Mouse (Mus musculus) stomach, embryonic 14.5 days (tissue): ENCODE measurements at regions not wholly inside any gene's neighbourhood (a gene's known extent, or its start where the extent isn't known, plus 50 kb on each side); places are given as distances from the start of the nearest gene placed in this dataset.

Source experiments
- ATAC-seq: fragments of 200-750 bp; cut with Nextera tagmentation; 2 replicates; pipeline ENCODE4 v1.8.0; 2017; ENCODE audit warnings: low read depth, moderate TSS enrichment; ENCODE audit not compliant: insufficient number of reproducible peaks, insufficient read depth, low FRiP score
- H3K27ac ChIP-seq: fragments of 300-500 bp; sonication (generic); 2 replicates; pipeline ENCODE4 v1.5.1; 2014; ENCODE audit warnings: mild to moderate bottlenecking, low read length, moderate library complexity, mixed read lengths
- H3K27me3 ChIP-seq: fragments of 300-500 bp; sonication (generic); 2 replicates; pipeline ENCODE4 v1.6.1; 2014; ENCODE audit warnings: low read length, control low read depth, mixed read lengths; ENCODE audit not compliant: control insufficient read depth, insufficient read depth
- H3K36me3 ChIP-seq: fragments of 300-500 bp; sonication (generic); 2 replicates; pipeline ENCODE4 v1.6.1; 2014; ENCODE audit warnings: mild to moderate bottlenecking, control low read depth, low read length, moderate library complexity, mixed read lengths; ENCODE audit not compliant: control insufficient read depth, insufficient read depth
- H3K4me1 ChIP-seq: fragments of 300-500 bp; sonication (generic); 2 replicates; pipeline ENCODE4 v1.6.1; 2014; ENCODE audit warnings: low read length, control low read depth, mixed read lengths; ENCODE audit not compliant: control insufficient read depth, insufficient read depth
- H3K4me2 ChIP-seq: fragments of 300-500 bp; sonication (generic); replicated peaks from 2 replicates; pipeline ENCODE4 v1.6.1; 2014; ENCODE audit warnings: low read depth, low read length, control low read depth
- H3K4me3 ChIP-seq: fragments of 300-500 bp; sonication (generic); 2 replicates; pipeline ENCODE4 v1.5.1; 2014; ENCODE audit warnings: low read depth, low read length, control low read depth
- H3K9ac ChIP-seq: fragments of 300-500 bp; sonication (generic); replicated peaks from 2 replicates; pipeline ENCODE4 v1.6.1; 2014; ENCODE audit warnings: low read depth, mild to moderate bottlenecking, control low read depth, low read length, moderate library complexity, mixed read lengths
- H3K9me3 ChIP-seq: fragments of 300-500 bp; sonication (generic); 2 replicates; pipeline ENCODE4 v1.6.1; 2016; ENCODE audit warnings: low read depth, low read length, control low read depth; ENCODE audit not compliant: control insufficient read depth
- WGBS: fragments of 180-500 bp; shearing (Covaris S2); extraction: QIAGEN DNeasy Blood & Tissue Kit; methylation state at CpG from one replicate; pipeline ENCODE4 v1.1.7; 2014; 5-methylcytosine and 5-hydroxymethylcytosine counted together

DNA sequence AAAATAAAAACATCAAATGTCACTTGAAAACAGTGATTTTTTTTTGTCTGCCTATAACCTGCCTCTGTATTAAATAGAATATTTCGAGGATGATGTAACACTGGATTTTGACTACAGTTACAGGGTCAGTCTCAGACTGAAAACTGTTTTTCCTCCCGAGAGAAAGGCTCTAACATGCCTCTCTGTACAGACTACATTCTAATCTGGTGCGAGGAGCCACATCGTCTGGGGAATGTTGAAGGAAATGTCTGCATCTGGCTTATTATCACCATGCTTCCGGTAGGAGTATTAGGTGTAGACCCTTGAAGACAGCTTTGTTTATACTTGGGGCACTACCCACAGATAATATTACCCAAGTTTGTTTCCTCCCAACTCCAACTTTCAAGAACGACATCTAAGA, 210.4 kb upstream of the BC052040 start:
- H3K4me2 ChIP-seq = no peak overlapping the region
- no peaks in the 10 kb centered on the region for H3K9me3 ChIP-seq
- ATAC-seq = no peak
- H3K27me3 ChIP-seq = no peaks in the 10 kb centered on the region
- no peaks in the 10 kb centered on the region for H3K36me3 ChIP-seq
- no peak overlapping the region for H3K9ac ChIP-seq
- no peak overlapping the region for H3K27ac ChIP-seq
- H3K4me1 ChIP-seq = no peaks in the 10 kb centered on the region
- 44% methylated on average over 6 of the region's 6 CpGs for WGBS
- no peak overlapping the region for H3K4me3 ChIP-seq

DNA sequence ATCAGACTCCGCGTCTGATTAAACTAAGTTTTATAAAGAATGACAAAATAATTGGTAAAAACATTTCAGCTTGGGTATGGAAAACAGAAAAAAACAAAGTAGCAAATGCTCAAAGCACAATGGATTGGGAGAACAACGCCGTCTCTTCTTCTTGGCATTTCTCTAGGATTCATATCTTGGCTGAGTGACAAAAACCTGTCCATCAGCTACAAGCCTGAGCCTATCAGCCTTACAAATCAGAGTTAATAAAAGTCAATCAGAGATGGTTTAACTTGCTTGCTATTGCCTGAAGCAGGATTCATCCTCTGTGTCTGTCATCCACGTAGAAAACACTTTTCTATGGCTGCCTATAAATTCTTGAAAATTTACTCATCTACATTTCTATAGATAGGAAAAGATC, 206.2 kb upstream of the BC052040 start:
- H3K4me1 ChIP-seq = no peaks in the 10 kb centered on the region
- H3K36me3 ChIP-seq = no peaks in the 10 kb centered on the region
- no peaks in the 10 kb centered on the region for H3K9me3 ChIP-seq
- no peak overlapping the region for H3K4me2 ChIP-seq
- no peak overlapping the region for H3K4me3 ChIP-seq
- H3K27me3 ChIP-seq = no peaks in the 10 kb centered on the region
- no peak overlapping the region for H3K27ac ChIP-seq
- H3K9ac ChIP-seq = no peak overlapping the region
- 88% methylated on average over 5 of the region's 5 CpGs for WGBS
- ATAC-seq = no peak

DNA sequence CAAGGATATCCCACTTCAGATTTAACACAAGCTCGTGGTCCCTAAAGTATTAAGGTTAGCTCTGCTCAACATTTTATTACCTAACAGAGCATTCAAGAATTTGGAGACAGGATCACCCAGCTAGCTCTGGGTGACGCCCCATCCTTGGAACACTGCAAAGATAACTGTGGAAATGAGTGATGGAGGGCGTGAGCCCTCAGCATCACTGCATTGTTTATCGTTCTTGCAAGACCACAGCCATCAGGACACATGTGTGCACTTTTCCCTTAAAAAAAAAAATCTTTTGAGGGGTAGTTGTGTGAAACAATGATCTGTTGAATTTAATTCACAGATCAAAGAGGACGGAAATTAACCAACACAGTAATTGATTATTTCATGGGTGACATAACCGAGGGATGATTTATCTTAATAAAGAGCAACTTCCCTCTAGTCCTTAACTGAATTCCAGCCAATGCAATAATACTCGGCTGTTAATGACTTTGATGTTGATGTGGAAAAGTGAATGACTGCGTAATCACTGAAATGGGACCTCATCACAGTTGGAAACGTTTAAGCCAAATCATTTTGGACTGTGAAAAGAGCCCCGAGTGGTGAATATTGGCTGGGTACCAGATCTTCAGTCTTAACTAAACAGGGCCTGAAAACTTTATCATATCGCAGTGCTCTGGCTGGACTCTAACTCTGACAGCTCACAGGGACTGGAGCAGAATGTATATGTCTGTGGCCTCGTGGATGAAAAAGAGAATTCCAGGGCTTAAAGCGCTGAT, 196.9 kb upstream of the BC052040 start:
- no peak overlapping the region for H3K4me3 ChIP-seq
- H3K36me3 ChIP-seq = no peaks in the 10 kb centered on the region
- H3K9me3 ChIP-seq = no peaks in the 10 kb centered on the region
- peak overlapping the region; percentile 6; the same call in 1 of the 2 replicates for H3K4me2 ChIP-seq
- peaks cover 12% of the 10 kb centered on the region; the same call in 1 of the 2 replicates for H3K4me1 ChIP-seq
- 32% methylated on average over 13 of the region's 13 CpGs for whole genome bisulfite sequencing
- no peaks in the 10 kb centered on the region for H3K27me3 ChIP-seq
- peak; percentile 71; the same call in 1 of the 2 replicates for ATAC-seq
- H3K9ac ChIP-seq = no peak overlapping the region
- peak overlapping the region; percentile 13; the same call in 1 of the 2 replicates for H3K27ac ChIP-seq

DNA sequence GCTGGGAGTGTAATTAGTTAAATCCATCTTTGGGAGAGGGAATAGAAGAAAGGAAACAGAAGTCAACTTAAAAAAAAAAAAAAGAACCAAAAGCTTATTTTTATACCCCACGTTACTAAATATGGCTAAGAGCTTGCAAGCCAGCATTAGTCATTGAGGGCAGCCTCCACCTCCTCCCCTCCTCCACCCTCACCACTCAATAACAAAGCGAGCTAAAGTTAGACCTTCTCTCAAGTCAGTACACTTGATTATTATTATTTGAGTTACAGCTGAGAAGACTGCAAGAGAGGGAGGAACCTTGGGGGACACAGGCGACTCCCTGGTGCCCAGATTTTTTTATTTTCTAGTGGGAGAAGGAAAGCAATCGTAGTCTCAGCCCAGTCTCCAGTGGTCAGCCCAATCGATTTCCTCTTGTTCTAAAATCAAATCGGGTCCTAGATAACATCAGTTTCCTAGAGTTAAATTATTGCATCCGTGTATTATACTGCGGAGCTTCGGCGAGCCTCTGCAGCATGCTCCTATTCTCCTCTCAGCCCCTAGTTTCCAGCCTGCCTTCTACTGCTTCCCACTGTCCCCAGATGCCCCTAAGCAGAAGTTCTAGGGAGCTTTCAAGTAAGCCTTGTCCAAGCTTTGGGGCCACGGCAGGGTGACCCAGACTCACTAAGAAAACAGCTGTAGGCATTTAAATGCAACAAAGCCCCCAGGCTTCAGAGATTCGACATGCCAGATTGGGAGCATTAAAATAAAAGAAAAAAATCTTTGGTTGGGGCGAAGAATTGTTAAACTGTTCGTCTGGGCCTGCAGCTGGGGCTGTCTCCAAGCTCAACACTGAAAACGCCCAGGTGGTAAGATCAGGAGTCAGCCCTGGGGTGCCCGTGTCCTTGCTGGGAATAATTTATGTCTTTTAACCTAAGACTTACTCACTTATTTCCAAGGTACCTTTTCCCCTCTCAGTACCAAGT, 196.0 kb upstream of the BC052040 start:
- Histone ChIP-seq H3K4me2 (peak overlapping the region; percentile 6; the same call in 1 of the 2 replicates), H3K9ac (no peak overlapping the region), H3K27ac (peak overlapping the region; percentile 86), H3K4me1 (peaks cover 12% of the 10 kb centered on the region; the same call in 1 of the 2 replicates), H3K9me3 (no peaks in the 10 kb centered on the region), H3K27me3 (no peaks in the 10 kb centered on the region), H3K4me3 (no peak overlapping the region), H3K36me3 (no peaks in the 10 kb centered on the region)
- ATAC-seq = peak; percentile 50; the same call in 1 of the 2 replicates
- 26% methylated on average over 16 of the region's 16 CpGs for WGBS

DNA sequence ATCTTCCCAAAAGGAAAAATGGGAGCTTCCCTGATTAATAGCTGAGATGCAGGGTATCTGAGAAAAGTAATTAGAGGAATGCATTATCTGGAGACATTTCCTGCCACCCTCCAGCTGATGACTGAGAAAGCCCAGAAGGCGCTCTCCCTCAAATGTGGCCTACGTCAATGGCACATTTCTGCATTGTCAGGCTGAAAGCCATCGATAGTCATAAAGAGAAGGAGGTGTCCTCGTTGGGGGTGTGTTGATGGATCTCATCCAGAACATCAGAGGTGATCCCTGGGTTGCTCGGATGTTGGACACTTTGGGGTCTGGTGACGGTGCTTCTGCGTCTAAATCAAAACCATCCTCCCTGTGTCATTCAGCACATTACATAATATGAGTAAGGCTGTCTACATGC, 189.9 kb upstream of the BC052040 start:
- WGBS = 75% methylated on average over 7 of the region's 7 CpGs
- no peak for ATAC-seq
- H3K36me3 ChIP-seq = no peaks in the 10 kb centered on the region
- H3K4me3 ChIP-seq = no peak overlapping the region
- H3K9me3 ChIP-seq = no peaks in the 10 kb centered on the region
- no peak overlapping the region for H3K27ac ChIP-seq
- H3K27me3 ChIP-seq = no peaks in the 10 kb centered on the region
- no peaks in the 10 kb centered on the region for H3K4me1 ChIP-seq
- no peak overlapping the region for H3K9ac ChIP-seq
- no peak overlapping the region for H3K4me2 ChIP-seq

DNA sequence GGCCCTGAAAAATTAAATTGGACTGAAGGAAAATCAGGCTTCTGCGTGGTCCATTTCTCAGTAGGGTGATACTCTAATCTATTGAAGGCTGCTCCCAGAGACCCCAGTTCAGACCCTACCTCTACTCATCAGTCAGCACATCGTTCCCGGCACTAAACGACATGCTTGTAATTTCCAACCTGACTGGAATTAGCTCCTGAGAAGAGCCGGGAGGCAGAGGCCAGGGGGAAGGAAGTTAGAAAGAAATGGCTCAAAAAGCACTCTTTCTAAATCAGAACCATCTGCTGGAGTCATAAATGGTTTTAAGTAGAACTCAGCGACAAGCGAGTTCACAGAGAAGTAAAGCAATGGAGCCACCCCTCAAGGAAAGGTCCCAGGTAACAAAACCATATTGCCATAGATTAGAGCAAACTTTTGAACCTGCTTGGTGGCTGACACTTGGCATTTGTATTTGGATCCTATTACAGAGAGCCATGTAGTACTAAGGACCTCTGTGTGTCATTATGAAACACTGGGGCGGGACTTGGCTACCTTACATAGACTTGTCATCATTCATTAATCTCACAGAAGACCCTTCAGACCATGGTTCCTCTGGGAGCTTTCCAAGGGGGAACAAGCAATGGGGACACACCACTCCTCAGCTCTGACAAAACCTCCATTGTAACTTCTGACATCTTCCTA, 189.3 kb upstream of the BC052040 start:
- no peak overlapping the region for H3K9ac ChIP-seq
- no peaks in the 10 kb centered on the region for H3K9me3 ChIP-seq
- no peaks in the 10 kb centered on the region for H3K4me1 ChIP-seq
- H3K4me3 ChIP-seq = no peak overlapping the region
- 62% methylated on average over 8 of the region's 8 CpGs for WGBS
- no peak overlapping the region for H3K4me2 ChIP-seq
- H3K27me3 ChIP-seq = no peaks in the 10 kb centered on the region
- no peaks in the 10 kb centered on the region for H3K36me3 ChIP-seq
- no peak for ATAC-seq
- H3K27ac ChIP-seq = no peak overlapping the region

DNA sequence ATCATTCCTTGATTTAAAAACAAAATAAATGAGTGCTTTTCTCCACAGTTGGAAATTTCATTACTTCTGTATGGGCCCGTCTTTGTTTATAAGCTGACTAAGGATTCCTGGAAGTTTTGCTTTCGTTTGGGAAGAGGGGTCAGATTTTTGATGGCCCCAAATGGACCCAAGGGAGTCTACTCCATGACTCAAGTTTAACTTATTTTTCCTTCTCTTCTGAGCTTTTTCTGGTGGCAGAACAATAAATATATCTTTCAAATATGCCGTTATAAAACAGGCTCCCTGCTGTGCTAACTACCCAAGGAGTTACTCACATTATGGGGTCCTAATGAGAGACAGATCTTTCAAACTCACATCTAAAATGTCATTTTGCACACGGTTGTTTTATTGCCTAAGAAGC, 187.4 kb upstream of the BC052040 start:
- Histone ChIP-seq H3K27ac (no peak overlapping the region), H3K4me2 (no peak overlapping the region), H3K9ac (no peak overlapping the region), H3K36me3 (no peaks in the 10 kb centered on the region), H3K4me3 (no peak overlapping the region), H3K4me1 (no peaks in the 10 kb centered on the region), H3K9me3 (no peaks in the 10 kb centered on the region), H3K27me3 (no peaks in the 10 kb centered on the region)
- 26% methylated on average over 4 of the region's 4 CpGs for WGBS
- no peak for ATAC-seq

DNA sequence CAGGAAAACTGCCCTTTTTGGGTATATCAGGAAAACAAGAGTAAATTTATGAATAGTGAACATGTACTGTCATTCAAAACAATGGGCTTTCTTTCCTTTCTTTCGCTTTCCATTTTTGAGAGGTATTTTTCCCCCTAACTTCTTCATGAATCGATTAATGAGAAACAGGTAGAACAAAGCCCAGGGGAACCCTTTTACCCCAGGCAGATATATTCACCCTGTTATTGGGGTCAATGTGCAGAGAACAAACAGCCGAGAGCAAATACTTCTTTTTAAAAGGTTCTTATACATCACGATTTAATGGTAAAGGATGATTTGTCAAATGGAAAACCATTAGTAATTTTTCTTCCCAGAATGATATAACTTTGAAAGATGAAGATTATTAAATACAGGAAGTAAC, 183.0 kb upstream of the BC052040 start:
- Histone ChIP-seq H3K36me3 (no peaks in the 10 kb centered on the region), H3K4me2 (no peak overlapping the region), H3K9me3 (no peaks in the 10 kb centered on the region), H3K4me1 (no peaks in the 10 kb centered on the region), H3K27ac (no peak overlapping the region), H3K9ac (no peak overlapping the region), H3K4me3 (no peak overlapping the region), H3K27me3 (no peaks in the 10 kb centered on the region)
- no peak for ATAC-seq
- WGBS = 73% methylated on average over 4 of the region's 4 CpGs
